Mouse (Mus musculus) myocyte (in vitro differentiated cells): ENCODE measurements around the gene Zfp266. TPM values are rescaled to one million over a fixed set of nuclear protein-coding genes. Genes with fewer than 3 reads are reported as not detected.

ENCODE experiments used
- H3K27me3 ChIP-seq: one replicate; pipeline ENCODE4 v1.6.1; 2011; ENCODE audit not compliant: control insufficient read depth, insufficient read depth, insufficient read length
- H3K36me3 ChIP-seq: one replicate; pipeline ENCODE4 v1.6.1; 2011; ENCODE audit not compliant: control insufficient read depth, insufficient read depth
- H3K4me2 ChIP-seq: one replicate; pipeline ENCODE4 v1.6.1; 2011; ENCODE audit warnings: low read depth, control low read depth
- H3K4me3 ChIP-seq: one replicate; pipeline ENCODE4 v1.5.1; 2011; ENCODE audit warnings: mild to moderate bottlenecking, control low read depth, moderate library complexity
- H3K79me2 ChIP-seq: one replicate; pipeline ENCODE4 v1.6.1; 2011; ENCODE audit not compliant: control insufficient read depth, insufficient read depth
- H3ac ChIP-seq: one replicate; pipeline ENCODE4 v1.6.1; 2011; ENCODE audit not compliant: control insufficient read depth, insufficient read length
- CEBPB ChIP-seq: IDR thresholded peaks from 2 replicates; pipeline ENCODE4 v1.6.1; 2011; ENCODE audit warnings: mild to moderate bottlenecking, moderate library complexity; ENCODE audit not compliant: poor library complexity, insufficient read depth, severe bottlenecking
- E2F4 ChIP-seq: IDR thresholded peaks from one replicate; pipeline ENCODE4 v1.6.1; 2011; ENCODE audit warnings: mild to moderate bottlenecking, control low read depth, moderate library complexity; ENCODE audit not compliant: insufficient read depth
- MAX ChIP-seq: IDR thresholded peaks from one replicate; pipeline ENCODE4 v1.6.1; 2011; ENCODE audit warnings: low read depth, mild to moderate bottlenecking, control low read depth
- MYOD1 ChIP-seq, 3 experiments: IDR thresholded peaks; one replicate each; pipeline ENCODE4 v1.6.1; 2011; ENCODE audit warnings: control low read depth in 2 of 3, low read depth in 2 of 3, mild to moderate bottlenecking in 2 of 3, moderate library complexity in 1 of 3; ENCODE audit not compliant: insufficient read length in 2 of 3, control insufficient read depth in 1 of 3
- MYOG ChIP-seq, 3 experiments: IDR thresholded peaks; one replicate each; pipeline ENCODE4 v1.6.1; 2011; ENCODE audit warnings: control low read depth in 2 of 3, low read depth in 2 of 3, mild to moderate bottlenecking in 2 of 3; ENCODE audit not compliant: insufficient read length in 2 of 3, control insufficient read depth in 1 of 3, insufficient read depth in 1 of 3
- POLR2A ChIP-seq: IDR thresholded peaks from one replicate; pipeline ENCODE4 v1.6.1; 2011; ENCODE audit warnings: low read depth, mild to moderate bottlenecking, control low read depth, moderate library complexity; ENCODE audit not compliant: insufficient read length
- POLR2AphosphoS2 ChIP-seq: IDR thresholded peaks from one replicate; pipeline ENCODE4 v1.6.1; 2011; ENCODE audit warnings: low read depth, control low read depth; ENCODE audit not compliant: insufficient read length
- REST ChIP-seq: IDR thresholded peaks from one replicate; pipeline ENCODE4 v1.6.1; 2011; ENCODE audit warnings: mild to moderate bottlenecking, control low read depth, moderate library complexity; ENCODE audit not compliant: insufficient read depth, insufficient read length
- SRF ChIP-seq: IDR thresholded peaks from one replicate; pipeline ENCODE4 v1.6.1; 2011; ENCODE audit warnings: low read depth; ENCODE audit not compliant: control insufficient read depth, insufficient read length
- TCF12 ChIP-seq: IDR thresholded peaks from one replicate; pipeline ENCODE4 v1.6.1; 2011; ENCODE audit warnings: mild to moderate bottlenecking, control low read depth; ENCODE audit not compliant: poor library complexity, insufficient read depth, severe bottlenecking
- TCF3 ChIP-seq: IDR thresholded peaks from one replicate; pipeline ENCODE4 v1.6.1; 2011; ENCODE audit warnings: low read depth, control low read depth; ENCODE audit not compliant: insufficient read length
- USF1 ChIP-seq: IDR thresholded peaks from one replicate; pipeline ENCODE4 v1.6.1; 2011; ENCODE audit warnings: low read depth, mild to moderate bottlenecking, control low read depth, moderate library complexity
- polyA plus RNA-seq: library from polyadenylated mRNA; unstranded; fragments of >200 nt; fragmentation: generic; extraction: Trizol; gene quantifications from one replicate; pipeline ENCODE4 v1.2.1, GENCODE M21; 2012; ENCODE audit warnings: missing spikeins

Zfp266 gene
- polyA plus RNA-seq, 1 experiment = 5.8 TPM

- TF ChIP-seq SRF (no peak), E2F4 (no peak), USF1 (no peak), MYOG (IDR thresholded peaks at IDR 0.05; ENCODE audit: control insufficient read depth in 1 of 3, insufficient read depth in 1 of 3, insufficient read length in 2 of 3, low read depth in 2 of 3) (no peak), REST (no peak), MAX (no peak), TCF3 (no peak), CEBPB (no peak), MYOD1 (IDR thresholded peaks at IDR 0.05; ENCODE audit: control insufficient read depth in 1 of 3, insufficient read length in 2 of 3, low read depth in 2 of 3) (no peak), POLR2AphosphoS2 (no peak), TCF12 (no peak), POLR2A (no peak)
- Histone ChIP-seq H3K79me2 (peaks cover 80% of the 10 kb centered on the region), H3K4me3 (no peak overlapping the region), H3K4me2 (no peak overlapping the region), H3K27me3 (no peaks in the 10 kb centered on the region), H3K36me3 (peaks cover 46% of the 10 kb centered on the region), H3ac (no peak overlapping the region)
These were observed 67.6 kb downstream of the Zfp266 start for GRCm38 (mm10) chr9:20453647-20454046.

DNA sequence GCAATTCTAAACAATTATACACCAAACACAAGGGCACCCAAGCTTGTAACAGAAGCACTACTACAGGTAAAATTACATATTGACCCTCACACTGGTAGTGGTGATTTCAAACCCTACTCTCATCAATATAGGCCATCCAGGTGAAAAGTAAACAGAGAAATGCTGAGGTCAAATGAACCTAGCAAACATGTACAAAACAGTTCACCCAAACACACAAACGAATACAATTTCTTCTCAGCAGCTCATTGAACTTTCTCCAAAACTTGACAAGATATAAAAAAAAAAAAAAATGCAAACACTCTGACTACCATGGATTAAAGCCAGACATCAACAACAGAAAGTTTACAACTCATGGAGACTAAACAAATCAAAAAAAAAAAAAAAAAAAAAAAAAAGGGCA is 69.7 kb downstream of the Zfp266 start:
- Histone ChIP-seq H3K36me3 (peaks cover 40% of the 10 kb centered on the region), H3K27me3 (no peaks in the 10 kb centered on the region), H3ac (no peak overlapping the region), H3K4me2 (no peak overlapping the region), H3K79me2 (peaks cover 70% of the 10 kb centered on the region), H3K4me3 (no peak overlapping the region)
- TF ChIP-seq E2F4 (no peak), CEBPB (no peak), MAX (no peak), MYOD1 (IDR thresholded peaks at IDR 0.05; ENCODE audit: control insufficient read depth in 1 of 3, insufficient read length in 2 of 3, low read depth in 2 of 3) (no peak), POLR2AphosphoS2 (no peak), REST (no peak), USF1 (no peak), POLR2A (no peak), SRF (no peak), MYOG (IDR thresholded peaks at IDR 0.05; ENCODE audit: control insufficient read depth in 1 of 3, insufficient read depth in 1 of 3, insufficient read length in 2 of 3, low read depth in 2 of 3) (no peak), TCF3 (no peak), TCF12 (no peak)

Other genes with a start within 250 kb of the Zfp266 start
- gene Olfr39, start 239.1 kb downstream of the Zfp266 start, polyA plus RNA-seq = not detected
- gene Olfr873, start 222.9 kb downstream of the Zfp266 start, polyA plus RNA-seq = not detected
- not detected for gene Olfr18, start 185.3 kb downstream of the Zfp266 start, polyA plus RNA-seq
- 18.4 TPM for gene Zfp560, start 136.2 kb downstream of the Zfp266 start, polyA plus RNA-seq
- 2.0 TPM for gene Zfp26, start 61.3 kb downstream of the Zfp266 start, polyA plus RNA-seq
- gene Zfp426, start 28.7 kb downstream of the Zfp266 start, polyA plus RNA-seq = 5.5 TPM
- 1.7 TPM for gene Zfp846, start 59.9 kb upstream of the Zfp266 start, polyA plus RNA-seq
- 762 TPM for gene Ubl5, start 121.5 kb upstream of the Zfp266 start, polyA plus RNA-seq
- gene Fbxl12, start 123.3 kb upstream of the Zfp266 start, polyA plus RNA-seq = 10.6 TPM
- 36.8 TPM for gene Pin1, start 130.7 kb upstream of the Zfp266 start, polyA plus RNA-seq
- 0.11 TPM for gene Olfm2, start 224.9 kb upstream of the Zfp266 start, polyA plus RNA-seq